Mouse (Mus musculus) embryonic facial prominence, embryonic 14.5 days (tissue): ENCODE measurements around the gene Serpinf1. TPM values are rescaled to one million over a fixed set of nuclear protein-coding genes. Genes with fewer than 3 reads are reported as not detected.
"Not testable (repeated sequence)": the region's sequence is repeated elsewhere in the genome, so short reads cannot be mapped to it uniquely, and the experiment has no call there.

ENCODE experiments used
- ATAC-seq: fragments of 200-750 bp; cut with Nextera tagmentation; 2 replicates; pipeline ENCODE4 v1.8.0; 2017; ENCODE audit warnings: low read depth, moderate number of reproducible peaks, moderate TSS enrichment
- DNase-seq: peaks from one replicate; pipeline ENCODE4 v3.0.0-alpha.2; 2015; ENCODE audit warnings: low spot score
- H3K27ac ChIP-seq: fragments of 300-500 bp; sonication (generic); replicated peaks from 2 replicates; pipeline ENCODE4 v1.5.1; 2014; ENCODE audit warnings: low read depth, mild to moderate bottlenecking, low read length, moderate library complexity
- H3K27me3 ChIP-seq: fragments of 300-500 bp; sonication (generic); replicated peaks from 2 replicates; pipeline ENCODE4 v1.6.1; 2014; ENCODE audit warnings: low read length; ENCODE audit not compliant: control insufficient read depth, insufficient read depth
- H3K36me3 ChIP-seq: fragments of 300-500 bp; sonication (generic); 2 replicates; pipeline ENCODE4 v1.6.1; 2014; ENCODE audit warnings: low read length, mixed read lengths; ENCODE audit not compliant: control insufficient read depth, insufficient read depth
- H3K4me1 ChIP-seq: fragments of 300-500 bp; sonication (generic); 2 replicates; pipeline ENCODE4 v1.6.1; 2014; ENCODE audit warnings: antibody characterized with exemption, low read length; ENCODE audit not compliant: control insufficient read depth, insufficient read depth
- H3K4me2 ChIP-seq: fragments of 300-500 bp; sonication (generic); 2 replicates; pipeline ENCODE4 v1.6.1; 2014; ENCODE audit warnings: low read depth, mild to moderate bottlenecking, low read length, moderate library complexity, mixed read lengths
- H3K4me3 ChIP-seq: fragments of 300-500 bp; sonication (generic); 2 replicates; pipeline ENCODE4 v1.5.1; 2014; ENCODE audit warnings: low read depth, mild to moderate bottlenecking, low read length
- H3K9ac ChIP-seq: fragments of 300-500 bp; sonication (generic); 2 replicates; pipeline ENCODE4 v1.6.1; 2014; ENCODE audit warnings: low read depth, mild to moderate bottlenecking, low read length, moderate library complexity, mixed read lengths
- H3K9me3 ChIP-seq: fragments of 300-500 bp; sonication (generic); 2 replicates; pipeline ENCODE4 v1.6.1; 2016; ENCODE audit warnings: low read length; ENCODE audit not compliant: control insufficient read depth
- WGBS: fragments of 180-500 bp; shearing (Covaris S2); extraction: QIAGEN DNeasy Blood & Tissue Kit; methylation state at CpG from one replicate; pipeline ENCODE4 v1.1.7; 2014; 5-methylcytosine and 5-hydroxymethylcytosine counted together
- polyA plus RNA-seq: library from polyadenylated mRNA; unstranded; fragments of >200 nt; fragmentation: Nextera tagmentation; extraction: Ambion mirVana; gene quantifications from 2 replicates; pipeline ENCODE4 v1.2.1, GENCODE M21; 2014

The Serpinf1 gene
- polyA plus RNA-seq, 1 experiment from 2014 or later, result 373 TPM

- H3K9ac ChIP-seq, result no peak overlapping the region
- H3K4me1 ChIP-seq, result peaks cover 37% of the 10 kb centered on the region
- H3K27ac ChIP-seq, result no peak overlapping the region
- ATAC-seq (no peak), DNase-seq (no peak)
- no peaks in the 10 kb centered on the region for H3K27me3 ChIP-seq
- H3K9me3 ChIP-seq, result no peaks in the 10 kb centered on the region
- no peaks in the 10 kb centered on the region for H3K36me3 ChIP-seq
- H3K4me3 ChIP-seq, result no peak overlapping the region
- no peak overlapping the region for H3K4me2 ChIP-seq
- WGBS, result 78% methylated on average over 8 of the region's 8 CpGs
These were observed 36.1 kb upstream of the Serpinf1 start for GRCm38 (mm10) chr11:75458628-75459041.

- Histone ChIP-seq H3K9me3 (no peaks in the 10 kb centered on the region), H3K4me2 (no peak overlapping the region), H3K4me1 (peaks cover 34% of the 10 kb centered on the region), H3K9ac (no peak overlapping the region), H3K27me3 (no peaks in the 10 kb centered on the region), H3K27ac (no peak overlapping the region), H3K36me3 (no peaks in the 10 kb centered on the region), H3K4me3 (no peak overlapping the region)
- ATAC-seq (no peak), DNase-seq (peak; percentile 41)
- 12% methylated on average over 3 of the region's 3 CpGs for WGBS
These were observed 35.7 kb upstream of the Serpinf1 start for GRCm38 (mm10) chr11:75458169-75458568.

DNA sequence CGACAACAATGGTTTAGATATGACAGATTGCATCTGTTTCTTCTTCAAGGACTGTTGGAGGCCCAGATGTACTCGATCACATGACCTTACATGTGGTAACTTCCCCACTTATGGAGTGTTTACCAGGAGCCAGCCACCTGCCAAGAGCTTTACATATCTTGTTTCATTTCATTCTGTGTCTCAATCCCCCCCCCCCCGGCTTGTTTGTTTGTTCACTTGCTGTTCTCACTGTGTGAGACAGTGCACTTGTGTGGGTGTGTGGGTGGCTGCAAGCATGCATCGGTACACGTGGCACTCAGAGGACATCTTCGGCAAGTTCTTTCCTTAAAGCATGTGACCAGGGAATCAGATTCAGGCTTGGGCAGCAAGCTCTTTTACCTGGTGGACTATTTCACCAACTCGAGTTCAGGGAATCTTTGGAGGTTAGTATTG lies 34.0 kb upstream of the Serpinf1 start:
- no peaks in the 10 kb centered on the region for H3K9me3 ChIP-seq
- H3K36me3 ChIP-seq, result peaks cover 12% of the 10 kb centered on the region; the same call in 1 of the 2 replicates
- WGBS, result 82% methylated on average over 7 of the region's 7 CpGs
- H3K4me2 ChIP-seq, result no peak overlapping the region
- no peak overlapping the region for H3K4me3 ChIP-seq
- H3K27me3 ChIP-seq, result no peaks in the 10 kb centered on the region
- H3K9ac ChIP-seq, result no peak overlapping the region
- DNase-seq (no peak), ATAC-seq (no peak)
- H3K27ac ChIP-seq, result no peak overlapping the region
- peaks cover 23% of the 10 kb centered on the region for H3K4me1 ChIP-seq

DNA sequence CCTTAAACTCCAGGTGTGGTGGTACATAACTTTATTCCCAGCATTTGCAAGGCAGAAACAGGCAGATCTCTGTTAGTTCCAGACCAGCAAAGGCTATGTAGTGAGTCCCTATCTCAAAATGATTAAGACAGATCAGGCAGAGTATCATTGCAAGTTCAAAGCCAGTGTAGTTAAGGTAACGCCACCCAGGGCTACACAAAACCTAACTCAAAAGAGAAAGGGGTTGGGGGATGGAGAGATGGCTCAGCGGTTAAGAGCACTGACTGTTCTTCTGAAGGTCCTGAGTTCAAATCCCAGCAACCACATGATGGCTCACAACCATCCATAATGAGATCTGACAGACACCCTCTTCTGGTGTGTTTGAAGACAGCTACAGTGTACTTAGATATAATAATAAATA lies 33.5 kb upstream of the Serpinf1 start:
- H3K9me3 ChIP-seq, H3K4me2 ChIP-seq, H3K4me3 ChIP-seq, H3K27ac ChIP-seq, DNase-seq, H3K9ac ChIP-seq, ATAC-seq, H3K27me3 ChIP-seq: not testable (repeated sequence)
- WGBS, result 93% methylated on average over 2 of the region's 2 CpGs
- Histone ChIP-seq H3K4me1 (peaks cover 23% of the 10 kb centered on the region), H3K36me3 (peaks cover 16% of the 10 kb centered on the region; the same call in 1 of the 2 replicates)

- H3K4me2 ChIP-seq, result peak overlapping the region; percentile 99
- WGBS, result 72% methylated on average over 10 of the region's 10 CpGs
- H3K27ac ChIP-seq, result peak overlapping the region; percentile 74
- H3K9ac ChIP-seq, result peak overlapping the region; percentile 49
- peaks cover 18% of the 10 kb centered on the region; the same call in 1 of the 2 replicates for H3K36me3 ChIP-seq
- H3K27me3 ChIP-seq, result no peaks in the 10 kb centered on the region
- peak overlapping the region; percentile 65 for H3K4me3 ChIP-seq
- H3K4me1 ChIP-seq, result peaks cover 21% of the 10 kb centered on the region
- DNase-seq, result no peak
- ATAC-seq, result no peak
- no peaks in the 10 kb centered on the region for H3K9me3 ChIP-seq
These were observed 32.7 kb upstream of the Serpinf1 start for GRCm38 (mm10) chr11:75455041-75455736.

GRCm38 (mm10) chr11:75453991-75454930 lies 31.8 kb upstream of the Serpinf1 start, which contains the start of gene Wdr81:
Gene Wdr81, minus strand, starts transcription at chr11:75454717.
- peak; percentile 96 for ATAC-seq
- peak; percentile 97 for DNase-seq

DNA sequence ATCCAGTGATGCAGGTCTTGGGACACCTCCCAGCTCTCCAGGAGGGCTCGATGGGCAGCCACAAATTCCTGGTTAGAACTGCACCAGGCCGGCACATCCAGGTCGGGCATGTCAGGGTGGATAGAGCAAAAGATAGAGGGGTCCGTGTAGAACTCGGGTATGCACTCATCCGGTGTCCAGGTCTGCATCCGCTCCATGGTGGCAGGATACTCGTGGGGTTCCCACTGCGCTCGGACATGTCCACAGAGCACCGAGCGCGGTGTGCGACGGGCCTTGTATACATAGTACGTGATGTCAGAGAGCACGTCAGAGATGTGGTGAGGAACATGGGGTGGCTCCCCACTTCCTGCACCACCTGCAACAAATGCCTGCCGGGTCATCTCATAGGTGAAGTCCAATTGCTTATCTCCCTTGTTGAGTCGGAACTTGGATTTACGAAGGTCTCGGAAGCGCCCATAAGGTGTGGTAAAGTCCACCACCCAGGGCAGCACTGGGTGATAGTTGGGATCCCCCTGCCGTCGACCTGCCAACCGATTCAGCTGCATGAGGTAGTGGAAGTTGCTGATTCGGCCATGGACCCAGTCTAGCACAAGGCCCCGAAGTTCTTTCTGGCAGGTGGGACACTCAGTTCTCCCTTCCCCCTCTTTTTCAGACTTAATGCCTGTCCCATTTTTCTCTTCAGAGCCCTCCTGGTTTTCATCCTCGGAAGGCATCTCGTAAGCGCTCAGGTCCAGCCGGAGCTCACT lies 30.5 kb upstream of the Serpinf1 start:
- Histone ChIP-seq H3K4me3 (no peak overlapping the region), H3K4me2 (peak overlapping the region; percentile 99; the same call in 1 of the 2 replicates), H3K9ac (no peak overlapping the region), H3K27me3 (no peaks in the 10 kb centered on the region), H3K27ac (no peak overlapping the region), H3K9me3 (no peaks in the 10 kb centered on the region), H3K4me1 (peaks cover 8% of the 10 kb centered on the region), H3K36me3 (peaks cover 31% of the 10 kb centered on the region)
- WGBS, result 95% methylated on average over 31 of the region's 31 CpGs
- ATAC-seq (no peak), DNase-seq (no peak)

More at GRCm38 (mm10) chr11:75453991-75454930, 31.8 kb upstream of the Serpinf1 start, which contains the start of gene Wdr81:
- Histone ChIP-seq H3K4me1 (peaks cover 11% of the 10 kb centered on the region), H3K27me3 (no peaks in the 10 kb centered on the region), H3K9ac (peak within 1 kb of the TSS; percentile 72), H3K36me3 (peaks cover 20% of the 10 kb centered on the region), H3K4me3 (peak within 1 kb of the TSS; percentile 65), H3K27ac (peak within 1 kb of the TSS; percentile 74), H3K9me3 (no peaks in the 10 kb centered on the region), H3K4me2 (peak within 1 kb of the TSS; percentile 99)
- WGBS, result 1% methylated on average over 42 of the region's 56 CpGs

- H3K9me3 ChIP-seq, result no peaks in the 10 kb centered on the region
- H3K9ac ChIP-seq, result no peak overlapping the region
- no peak overlapping the region for H3K4me3 ChIP-seq
- no peak overlapping the region for H3K4me2 ChIP-seq
- H3K27me3 ChIP-seq, result no peaks in the 10 kb centered on the region
- 94% methylated on average over 8 of the region's 8 CpGs for WGBS
- peaks cover 38% of the 10 kb centered on the region for H3K36me3 ChIP-seq
- ATAC-seq (no peak), DNase-seq (no peak)
- H3K4me1 ChIP-seq, result peaks cover 8% of the 10 kb centered on the region
- no peak overlapping the region for H3K27ac ChIP-seq
These were observed 29.6 kb upstream of the Serpinf1 start for GRCm38 (mm10) chr11:75452081-75452480.
